Mouse (Mus musculus) Patski (cell line): ENCODE measurements around the gene Rubcnl. TPM values are rescaled to one million over a fixed set of nuclear protein-coding genes. Genes with fewer than 3 reads are reported as not detected.

Source experiments
- ATAC-seq: fragments of 100-300 bp; one replicate; pipeline ENCODE4 v1.8.0; 2021
- CTCF ChIA-PET: fragments of 350-600 bp; sonication (Branson Sonifier 250); formaldehyde crosslinking; loops from one replicate; lab custom pipeline; 2022; ENCODE audit warnings: inconsistent platforms; lab: Charles Lee
- POLR2A ChIA-PET: fragments of 350-600 bp; sonication (Branson Sonifier 250); formaldehyde crosslinking; loops from one replicate; lab custom pipeline; 2022; ENCODE audit warnings: antibody characterized with exemption, inconsistent platforms; lab: Charles Lee
- DNase-seq: peaks from one replicate; pipeline ENCODE4 v3.0.0-alpha.2; 2011; ENCODE audit warnings: low read depth, low spot score
- H3K27me3 ChIP-seq: fragments of 371-371 bp; one replicate; pipeline ENCODE4 v1.5.1; 2021
- CTCF ChIP-seq: fragments of 100-300 bp; IDR thresholded peaks from one replicate; pipeline ENCODE4 v1.5.1; 2021
- in situ Hi-C: fragments of 300-500 bp; cut with MboI; formaldehyde crosslinking; loops from 3 replicates; pipeline ENCODE4 v1.11.1; 2018; ENCODE audit warnings: low pct_unique_long_range_greater_than_20kb, mixed read lengths
- polyA plus RNA-seq: library from polyadenylated mRNA; unstranded; gene quantifications from one replicate; pipeline ENCODE4 v1.2.3, GENCODE M21; 2021

The Rubcnl gene
- polyA plus RNA-seq, 1 experiment from 2014 or later = 0.59 TPM

- ATAC-seq (no peak), DNase-seq (no peak)
- ChIA-PET POLR2A (interaction anchor here (0.7 kb wide), 1 partner anchor 223 kb away, joined by 5 read pairs; no protein-coding TSS in a partner anchor), CTCF (no interaction called here)
- in situ Hi-C loops = no loop called here
- H3K27me3 ChIP-seq = no peaks in the 10 kb centered on the region
- no peak for TF ChIP-seq CTCF
Observed at GRCm38 (mm10) chr14:75034240-75034639, 18.4 kb downstream of the Rubcnl start.

- TF ChIP-seq CTCF = no peak
- ChIA-PET POLR2A (no interaction called here), CTCF (no interaction called here)
- ATAC-seq = no peak
- in situ Hi-C loops = no loop called here
- DNase-seq = no peak
- no peaks in the 10 kb centered on the region for H3K27me3 ChIP-seq
Observed at GRCm38 (mm10) chr14:75035431-75035830, 19.6 kb downstream of the Rubcnl start.

- peak; percentile 98 for ATAC-seq
- TF ChIP-seq CTCF = peak; percentile 35
- in situ Hi-C loops = no loop called here
- peak; percentile 71 for DNase-seq
- ChIA-PET POLR2A (no interaction called here), CTCF (no interaction called here)
- no peaks in the 10 kb centered on the region for H3K27me3 ChIP-seq
Observed at GRCm38 (mm10) chr14:75045184-75045583, 29.4 kb downstream of the Rubcnl start.

DNA sequence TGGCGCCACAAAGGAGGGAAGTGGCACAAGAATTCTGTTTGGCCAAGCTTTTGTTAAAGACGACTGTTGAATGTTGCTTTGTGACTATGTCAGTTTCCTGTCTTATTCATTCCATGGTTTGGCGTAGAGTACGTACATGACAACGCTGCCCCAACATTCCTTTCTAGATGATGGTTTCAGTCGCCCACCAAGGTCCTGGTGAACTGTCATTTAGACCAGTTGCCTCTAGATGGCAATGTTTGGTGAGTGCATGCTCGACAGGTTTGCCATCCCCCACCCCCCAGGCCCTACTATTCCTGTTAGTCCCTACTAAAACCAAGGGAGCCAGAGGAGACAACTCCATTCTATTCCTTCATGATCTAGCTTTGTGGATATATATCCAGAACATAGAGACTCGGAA lies 36.6 kb downstream of the Rubcnl start:
- no peaks in the 10 kb centered on the region for H3K27me3 ChIP-seq
- ChIA-PET CTCF (no interaction called here), POLR2A (no interaction called here)
- DNase-seq (no peak), ATAC-seq (no peak)
- TF ChIP-seq CTCF = peak; percentile 21
- in situ Hi-C loops = no loop called here

GRCm38 (mm10) chr14:75054455-75055343 lies 38.9 kb downstream of the Rubcnl start:
- DNase-seq = no peak
- ChIA-PET CTCF (interaction anchor here (0.7 to 1.2 kb wide), 2 partner anchors 21 to 29 kb away, joined by 3 read pairs; no protein-coding TSS in a partner anchor), POLR2A (no interaction called here)
- in situ Hi-C loops = no loop called here
- no peak for TF ChIP-seq CTCF
- H3K27me3 ChIP-seq = no peaks in the 10 kb centered on the region
- ATAC-seq = no peak

DNA sequence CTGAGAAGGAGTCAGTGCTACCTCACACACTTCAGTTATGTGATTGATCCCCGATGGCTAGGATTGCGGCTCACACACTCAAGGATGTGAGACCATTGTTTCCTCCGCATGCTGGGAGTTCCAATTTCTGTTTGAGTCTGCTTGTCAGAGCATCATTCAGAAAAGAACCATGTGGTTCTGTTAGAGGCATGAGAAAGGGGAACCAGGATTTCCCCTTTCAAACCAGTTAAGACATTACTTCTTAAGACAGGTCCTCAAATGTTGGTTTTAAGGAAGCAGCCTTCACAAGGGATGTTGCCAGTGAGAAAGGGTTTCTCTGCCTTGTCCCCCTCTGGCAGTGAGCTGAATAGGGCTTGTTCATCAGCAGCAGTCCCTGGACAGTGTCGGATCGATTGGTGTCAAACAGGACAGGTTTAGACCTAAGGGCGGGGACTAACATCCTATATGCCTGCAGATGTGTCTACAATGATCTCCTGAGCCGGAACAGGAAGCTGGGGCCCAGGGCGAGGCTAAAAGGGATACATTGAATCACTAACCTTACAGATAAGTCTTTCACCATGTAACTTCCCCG lies 41.1 kb downstream of the Rubcnl start:
- ATAC-seq (no peak), DNase-seq (no peak)
- ChIA-PET POLR2A (no interaction called here), CTCF (no interaction called here)
- TF ChIP-seq CTCF = no peak
- no peaks in the 10 kb centered on the region for H3K27me3 ChIP-seq
- in situ Hi-C loops = no loop called here

DNA sequence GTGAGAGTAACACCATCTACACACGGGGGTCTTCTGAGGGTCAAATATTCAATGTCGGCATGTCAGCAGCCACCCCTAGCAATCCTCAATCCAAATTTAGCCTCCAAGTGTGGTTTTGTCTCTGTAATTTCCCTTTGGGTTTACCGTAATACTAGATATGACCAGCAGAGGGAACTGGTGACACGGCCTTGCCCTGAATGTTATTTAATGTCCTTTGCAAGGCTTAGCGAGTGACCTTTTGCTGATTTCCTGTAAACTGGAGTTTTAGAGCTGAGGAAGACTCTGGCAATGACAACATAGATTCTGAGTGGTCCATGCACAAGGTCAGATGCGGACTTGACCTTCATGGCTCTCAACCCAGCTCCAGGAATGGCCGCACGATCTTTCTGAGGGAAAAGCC lies 44.7 kb downstream of the Rubcnl start:
- TF ChIP-seq CTCF = peak; percentile 57
- no peaks in the 10 kb centered on the region for H3K27me3 ChIP-seq
- no peak for DNase-seq
- in situ Hi-C loops = no loop called here
- ChIA-PET POLR2A (no interaction called here), CTCF (interaction anchor here (0.8 to 0.9 kb wide), 2 partner anchors 11 to 14 kb away, joined by 3 read pairs; no protein-coding TSS in a partner anchor)
- peak; percentile 67 for ATAC-seq

DNA sequence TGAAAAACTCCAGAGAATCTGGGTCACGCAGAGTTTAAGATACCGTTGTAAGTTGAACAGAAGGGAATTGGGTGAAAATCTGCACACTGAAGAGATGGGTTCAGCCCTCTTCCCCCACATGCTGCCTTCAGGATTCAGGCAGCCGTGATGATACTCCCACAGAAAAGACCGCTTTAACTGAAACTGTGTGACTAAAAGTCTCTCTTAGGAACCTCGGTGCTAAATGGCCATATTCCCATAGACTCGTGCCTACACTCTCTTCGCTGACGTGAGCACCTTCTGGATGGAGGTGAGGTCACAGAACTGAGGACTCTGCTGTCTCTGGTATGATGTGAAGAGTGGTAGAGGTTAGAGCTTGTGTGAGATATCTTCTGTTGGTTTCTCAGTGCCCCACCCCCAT lies 48.1 kb downstream of the Rubcnl start:
- no peaks in the 10 kb centered on the region for H3K27me3 ChIP-seq
- CTCF ChIA-PET = no interaction called here
- TF ChIP-seq CTCF = no peak
- ATAC-seq = no peak
- DNase-seq = no peak
- POLR2A ChIA-PET = no interaction called here
- in situ Hi-C loops = no loop called here

DNA sequence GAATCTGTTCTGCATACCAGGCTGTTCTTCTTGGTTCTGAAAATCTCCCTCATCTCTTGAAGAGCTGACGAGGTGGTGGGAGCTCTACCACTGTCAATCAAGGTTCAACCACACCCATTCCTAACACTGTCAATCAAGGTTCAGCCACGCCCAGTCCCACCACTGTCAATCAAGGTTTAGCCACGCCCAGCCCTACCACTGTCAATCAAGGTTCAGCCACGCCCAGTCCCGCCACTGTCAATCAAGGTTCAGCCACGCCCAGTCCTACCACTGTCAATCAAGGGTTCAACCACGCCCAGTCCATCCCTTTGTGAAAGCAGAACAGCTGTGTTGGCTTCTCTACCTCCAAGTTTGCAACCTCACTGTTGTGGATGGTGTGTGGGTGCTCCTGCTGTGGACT lies 48.7 kb downstream of the Rubcnl start:
- no peak for TF ChIP-seq CTCF
- CTCF ChIA-PET = no interaction called here
- POLR2A ChIA-PET = no interaction called here
- in situ Hi-C loops = no loop called here
- no peak for DNase-seq
- no peak for ATAC-seq
- H3K27me3 ChIP-seq = no peaks in the 10 kb centered on the region

DNA sequence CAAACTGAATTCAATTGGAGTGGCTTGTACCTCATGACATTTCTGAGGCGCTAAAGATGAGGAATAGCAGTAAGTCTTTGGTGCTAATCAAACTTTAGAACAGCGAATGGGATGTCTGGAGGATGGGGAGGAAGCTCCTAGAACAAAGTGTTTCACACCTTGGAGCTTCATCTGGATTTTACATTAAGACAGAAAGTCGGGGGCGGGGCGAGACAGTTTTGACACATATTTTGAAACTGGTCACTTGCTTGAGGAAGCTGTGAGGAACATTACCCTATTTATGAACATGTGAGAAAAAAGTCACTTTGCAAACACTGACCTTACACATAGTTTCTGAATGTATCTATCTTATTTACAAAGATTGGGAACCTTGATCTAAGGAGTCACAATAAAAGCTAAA lies 49.4 kb downstream of the Rubcnl start:
- in situ Hi-C loops = no loop called here
- ChIA-PET CTCF (no interaction called here), POLR2A (no interaction called here)
- no peak for DNase-seq
- no peaks in the 10 kb centered on the region for H3K27me3 ChIP-seq
- TF ChIP-seq CTCF = no peak
- no peak for ATAC-seq

DNA sequence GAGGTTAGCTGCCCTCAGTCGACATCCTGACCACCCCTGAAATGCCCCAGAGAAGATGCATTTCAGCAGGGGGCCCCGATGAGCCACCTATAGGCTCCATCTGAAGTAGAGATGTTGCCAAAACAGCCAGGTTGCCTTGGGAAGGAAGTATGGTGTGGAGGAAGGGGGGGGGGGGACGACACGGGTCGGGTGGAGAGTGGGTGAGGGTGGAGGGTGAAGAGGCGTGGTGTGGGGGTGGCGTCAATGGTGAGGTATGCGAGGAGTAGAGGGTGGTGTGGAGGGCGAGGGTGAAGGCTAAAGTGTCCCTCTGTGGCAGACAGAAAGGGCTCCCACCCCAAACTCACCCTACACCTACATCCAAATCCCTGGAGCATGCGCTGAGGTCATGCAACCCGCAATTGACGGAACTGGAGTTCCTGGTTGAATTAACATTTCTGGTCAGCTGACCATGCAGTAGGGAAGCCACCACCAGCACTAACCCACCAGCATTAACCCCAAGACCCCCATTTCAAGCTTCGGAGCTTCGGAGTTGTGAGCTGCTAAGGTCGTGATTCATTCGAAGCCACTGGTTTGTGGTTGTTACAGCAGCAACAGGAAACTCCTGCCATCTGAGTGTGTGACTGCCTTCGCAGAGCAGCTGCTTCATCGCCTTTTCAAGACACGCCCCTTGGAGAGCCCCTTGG lies 52.7 kb downstream of the Rubcnl start:
- ATAC-seq (no peak), DNase-seq (no peak)
- H3K27me3 ChIP-seq = no peaks in the 10 kb centered on the region
- TF ChIP-seq CTCF = no peak
- in situ Hi-C loops = no loop called here
- POLR2A ChIA-PET = no interaction called here
- CTCF ChIA-PET = no interaction called here
